Mouse (Mus musculus): Measurements from ENCODE around the gene Eif3b. TPM values are rescaled to one million over a fixed set of nuclear protein-coding genes. Genes with fewer than 3 reads are reported as not detected.
"Not testable (repeated sequence)": the region's sequence is repeated elsewhere in the genome, so short reads cannot be mapped to it uniquely, and the experiment has no call there.

Gene Eif3b
- polyA plus RNA-seq, 1 experiment from 2014 or later = 210 TPM

GRCm38 (mm10) chr5:140444012-140444411 lies 24.9 kb downstream of the Eif3b start:
- Histone ChIP-seq H3K4me2 (no peak overlapping the region), H3K9me3 (ENCODE audit: control insufficient read depth, low read length) (no peaks in the 10 kb centered on the region), H3K27ac (ENCODE audit: low read depth, low read length) (no peak overlapping the region), H3K27me3 (replicated peaks; ENCODE audit: control insufficient read depth, insufficient read depth, low read length) (no peaks in the 10 kb centered on the region), H3K9ac (ENCODE audit: low read depth, low read length) (no peak overlapping the region), H3K4me1 (replicated peaks; ENCODE audit: control insufficient read depth, insufficient read depth, low read length) (no peaks in the 10 kb centered on the region), H3K36me3 (ENCODE audit: control insufficient read depth, insufficient read depth, low read length) (peaks cover 55% of the 10 kb centered on the region), H3K4me3 (ENCODE audit: low read depth, low read length) (no peak overlapping the region)
- DNase-seq (ENCODE audit: low spot score) = no peak
- WGBS = 90% methylated on average over 4 of the region's 4 CpGs
- ATAC-seq (replicated peaks; ENCODE audit: low FRiP score) = no peak

- H3K36me3 ChIP-seq (ENCODE audit: control insufficient read depth, insufficient read depth, low read length) = peaks cover 47% of the 10 kb centered on the region
- H3K27ac ChIP-seq (ENCODE audit: low read depth, low read length) = no peak within 1 kb of the TSS
- no peak within 1 kb of the TSS for H3K9ac ChIP-seq (ENCODE audit: low read depth, low read length)
- DNase-seq (ENCODE audit: low spot score) (no peak), ATAC-seq (replicated peaks; ENCODE audit: low FRiP score) (0 out of 2 replicates have a peak, but pooled peaks have one; percentile 8)
- H3K4me2 ChIP-seq = no peak within 1 kb of the TSS
- no peaks in the 10 kb centered on the region for H3K9me3 ChIP-seq (ENCODE audit: control insufficient read depth, low read length)
- no peaks in the 10 kb centered on the region for H3K27me3 ChIP-seq (replicated peaks; ENCODE audit: control insufficient read depth, insufficient read depth, low read length)
- no peaks in the 10 kb centered on the region for H3K4me1 ChIP-seq (replicated peaks; ENCODE audit: control insufficient read depth, insufficient read depth, low read length)
- no peak within 1 kb of the TSS for H3K4me3 ChIP-seq (ENCODE audit: low read depth, low read length)
- 82% methylated on average over 5 of the region's 5 CpGs for WGBS
Measured at GRCm38 (mm10) chr5:140445345-140445744, 26.2 kb downstream of the Eif3b start, which contains the start of gene Gm4869. TSS of gene Gm4869 (plus strand) at chr5:140445645.

DNA sequence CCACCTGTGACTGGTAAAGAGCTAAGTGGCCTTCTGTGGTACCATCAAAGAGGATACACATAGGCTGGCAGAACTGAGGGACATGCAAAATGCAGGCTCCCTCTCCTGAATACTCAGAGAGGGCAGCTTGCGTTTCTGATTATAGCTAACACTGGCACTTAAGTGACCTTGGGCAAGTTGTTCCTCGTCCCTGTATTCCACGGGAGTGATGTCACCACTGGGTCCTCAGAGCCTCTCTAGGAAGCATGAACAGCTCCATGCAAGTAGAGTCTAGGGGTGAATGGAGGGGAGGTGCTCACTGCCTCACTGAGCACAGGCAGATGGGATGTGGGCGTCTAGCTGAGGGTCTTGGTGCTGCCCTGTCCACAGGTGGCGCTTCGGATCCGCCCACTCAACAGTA lies 26.9 kb downstream of the Eif3b start:
- Histone ChIP-seq H3K4me2 (no peak overlapping the region), H3K27ac (ENCODE audit: low read depth, low read length) (no peak overlapping the region), H3K4me1 (replicated peaks; ENCODE audit: control insufficient read depth, insufficient read depth, low read length) (no peaks in the 10 kb centered on the region), H3K9me3 (ENCODE audit: control insufficient read depth, low read length) (no peaks in the 10 kb centered on the region), H3K9ac (ENCODE audit: low read depth, low read length) (no peak overlapping the region), H3K27me3 (replicated peaks; ENCODE audit: control insufficient read depth, insufficient read depth, low read length) (no peaks in the 10 kb centered on the region), H3K36me3 (ENCODE audit: control insufficient read depth, insufficient read depth, low read length) (peaks cover 42% of the 10 kb centered on the region), H3K4me3 (ENCODE audit: low read depth, low read length) (no peak overlapping the region)
- 77% methylated on average over 7 of the region's 7 CpGs for WGBS
- no peak for ATAC-seq (replicated peaks; ENCODE audit: low FRiP score)
- DNase-seq (ENCODE audit: low spot score) = no peak

DNA sequence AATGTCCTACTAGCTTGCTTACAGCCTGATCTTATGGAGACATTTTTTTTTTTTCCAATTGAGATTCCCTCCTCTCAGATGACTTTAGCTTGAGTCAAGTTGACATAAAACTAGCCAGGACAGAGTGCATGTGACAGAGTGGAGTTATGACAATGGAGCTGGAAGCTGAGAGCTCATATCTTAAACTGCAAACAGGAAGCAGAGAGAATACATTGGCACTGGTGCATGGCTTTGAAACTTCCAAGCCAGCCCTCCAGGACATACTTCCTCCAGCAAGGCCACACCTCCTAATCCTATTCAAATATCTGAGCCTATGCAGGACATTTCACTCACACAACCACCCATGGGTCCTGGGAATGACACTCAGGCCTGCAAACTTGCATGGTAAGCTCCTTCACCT lies 35.4 kb downstream of the Eif3b start:
- Histone ChIP-seq H3K4me2 (no peak overlapping the region), H3K9ac (ENCODE audit: low read depth, low read length) (no peak overlapping the region), H3K36me3 (ENCODE audit: control insufficient read depth, insufficient read depth, low read length) (no peaks in the 10 kb centered on the region), H3K4me3 (ENCODE audit: low read depth, low read length) (no peak overlapping the region), H3K27me3 (replicated peaks; ENCODE audit: control insufficient read depth, insufficient read depth, low read length) (no peaks in the 10 kb centered on the region), H3K27ac (ENCODE audit: low read depth, low read length) (no peak overlapping the region), H3K4me1 (replicated peaks; ENCODE audit: control insufficient read depth, insufficient read depth, low read length) (no peaks in the 10 kb centered on the region), H3K9me3 (ENCODE audit: control insufficient read depth, low read length) (no peaks in the 10 kb centered on the region)
- no peak for ATAC-seq (replicated peaks; ENCODE audit: low FRiP score)
- no peak for DNase-seq (ENCODE audit: low spot score)

DNA sequence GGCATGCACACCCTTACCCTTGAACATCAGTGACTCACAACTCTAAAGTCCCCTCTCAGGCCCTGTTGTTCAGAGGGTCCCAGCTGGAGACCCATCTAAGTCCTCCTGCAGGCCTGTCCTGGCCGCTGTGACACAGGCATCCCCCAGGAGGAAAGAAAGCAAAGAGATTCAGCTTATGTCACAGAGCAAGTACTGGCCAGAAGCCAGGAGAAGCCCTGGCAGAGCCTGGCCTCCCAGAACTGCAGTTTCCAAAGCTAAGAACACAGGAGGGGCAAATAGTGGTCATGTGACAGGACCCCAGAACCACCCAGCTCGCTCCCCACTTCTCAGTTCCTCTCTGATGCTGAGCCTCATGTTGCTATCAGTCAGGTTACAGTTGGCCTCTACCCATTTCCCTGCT lies 36.3 kb downstream of the Eif3b start:
- Histone ChIP-seq H3K27ac (ENCODE audit: low read depth, low read length) (no peak overlapping the region), H3K9ac (ENCODE audit: low read depth, low read length) (no peak overlapping the region), H3K9me3 (ENCODE audit: control insufficient read depth, low read length) (no peaks in the 10 kb centered on the region), H3K27me3 (replicated peaks; ENCODE audit: control insufficient read depth, insufficient read depth, low read length) (no peaks in the 10 kb centered on the region), H3K4me2 (no peak overlapping the region), H3K4me3 (ENCODE audit: low read depth, low read length) (no peak overlapping the region), H3K36me3 (ENCODE audit: control insufficient read depth, insufficient read depth, low read length) (no peaks in the 10 kb centered on the region), H3K4me1 (replicated peaks; ENCODE audit: control insufficient read depth, insufficient read depth, low read length) (no peaks in the 10 kb centered on the region)
- ATAC-seq (replicated peaks; ENCODE audit: low FRiP score) (no peak), DNase-seq (ENCODE audit: low spot score) (no peak)
- 74% methylated on average over 2 of the region's 2 CpGs for WGBS

GRCm38 (mm10) chr5:140461476-140461875 lies 42.3 kb downstream of the Eif3b start:
- 71% methylated on average over 3 of the region's 3 CpGs for WGBS
- no peak overlapping the region for H3K9ac ChIP-seq (ENCODE audit: low read depth, low read length)
- DNase-seq (ENCODE audit: low spot score) (no peak), ATAC-seq (replicated peaks; ENCODE audit: low FRiP score) (no peak)
- no peaks in the 10 kb centered on the region for H3K27me3 ChIP-seq (replicated peaks; ENCODE audit: control insufficient read depth, insufficient read depth, low read length)
- H3K9me3 ChIP-seq (ENCODE audit: control insufficient read depth, low read length) = peaks cover 6% of the 10 kb centered on the region; the same call in 1 of the 2 replicates
- no peak overlapping the region for H3K4me2 ChIP-seq
- H3K27ac ChIP-seq (ENCODE audit: low read depth, low read length) = no peak overlapping the region
- H3K4me1 ChIP-seq (replicated peaks; ENCODE audit: control insufficient read depth, insufficient read depth, low read length) = no peaks in the 10 kb centered on the region
- no peak overlapping the region for H3K4me3 ChIP-seq (ENCODE audit: low read depth, low read length)
- no peaks in the 10 kb centered on the region for H3K36me3 ChIP-seq (ENCODE audit: control insufficient read depth, insufficient read depth, low read length)

DNA sequence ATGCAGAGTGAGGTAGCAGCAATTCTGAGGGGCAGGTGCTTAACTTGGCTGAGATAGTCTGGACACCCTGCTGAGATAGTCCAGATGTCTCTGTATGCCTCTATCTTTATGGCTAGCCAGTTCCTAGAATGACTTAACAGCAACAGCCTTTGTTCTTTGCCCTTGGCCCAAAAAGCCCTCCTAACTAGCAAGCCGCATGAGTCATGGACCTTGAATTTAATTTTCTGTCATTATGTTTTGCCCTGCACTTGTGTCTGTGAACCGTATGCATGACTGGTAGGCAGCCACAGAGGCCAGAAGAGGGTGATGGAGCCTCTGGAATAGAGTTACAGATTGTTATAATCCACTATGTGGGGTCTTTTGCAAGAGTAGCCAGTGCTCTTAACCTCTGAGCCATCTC lies 44.0 kb downstream of the Eif3b start:
- not testable (repeated sequence) for H3K27me3 ChIP-seq (replicated peaks; ENCODE audit: control insufficient read depth, insufficient read depth, low read length); H3K36me3 ChIP-seq (ENCODE audit: control insufficient read depth, insufficient read depth, low read length); H3K4me2 ChIP-seq; H3K4me1 ChIP-seq (replicated peaks; ENCODE audit: control insufficient read depth, insufficient read depth, low read length); H3K9me3 ChIP-seq (ENCODE audit: control insufficient read depth, low read length); H3K27ac ChIP-seq (ENCODE audit: low read depth, low read length); DNase-seq (ENCODE audit: low spot score); H3K9ac ChIP-seq (ENCODE audit: low read depth, low read length); ATAC-seq (replicated peaks; ENCODE audit: low FRiP score); H3K4me3 ChIP-seq (ENCODE audit: low read depth, low read length)
- WGBS = 77% methylated on average over 2 of the region's 2 CpGs

GRCm38 (mm10) chr5:140464943-140465342 lies 45.8 kb downstream of the Eif3b start:
- Histone ChIP-seq H3K36me3 (ENCODE audit: control insufficient read depth, insufficient read depth, low read length) (no peaks in the 10 kb centered on the region), H3K9me3 (ENCODE audit: control insufficient read depth, low read length) (peaks cover 6% of the 10 kb centered on the region; the same call in 1 of the 2 replicates)
- 69% methylated on average over 2 of the region's 2 CpGs for WGBS

GRCm38 (mm10) chr5:140472336-140472735 lies 53.2 kb downstream of the Eif3b start:
- Histone ChIP-seq H3K9ac (ENCODE audit: low read depth, low read length) (no peak overlapping the region), H3K27me3 (replicated peaks; ENCODE audit: control insufficient read depth, insufficient read depth, low read length) (no peaks in the 10 kb centered on the region), H3K27ac (ENCODE audit: low read depth, low read length) (no peak overlapping the region), H3K9me3 (ENCODE audit: control insufficient read depth, low read length) (peaks cover 2% of the 10 kb centered on the region; the same call in 1 of the 2 replicates), H3K36me3 (ENCODE audit: control insufficient read depth, insufficient read depth, low read length) (no peaks in the 10 kb centered on the region), H3K4me1 (replicated peaks; ENCODE audit: control insufficient read depth, insufficient read depth, low read length) (no peaks in the 10 kb centered on the region), H3K4me3 (ENCODE audit: low read depth, low read length) (no peak overlapping the region), H3K4me2 (no peak overlapping the region)
- no peak for ATAC-seq (replicated peaks; ENCODE audit: low FRiP score)
- no peak for DNase-seq (ENCODE audit: low spot score)
- 76% methylated on average over 3 of the region's 3 CpGs for WGBS

More at GRCm38 (mm10) chr5:140464943-140465342, 45.8 kb downstream of the Eif3b start:
- ATAC-seq (replicated peaks; ENCODE audit: low FRiP score) = no peak
- no peak overlapping the region for H3K27ac ChIP-seq (ENCODE audit: low read depth, low read length)
- no peak for DNase-seq (ENCODE audit: low spot score)
- H3K4me1 ChIP-seq (replicated peaks; ENCODE audit: control insufficient read depth, insufficient read depth, low read length) = no peaks in the 10 kb centered on the region
- no peaks in the 10 kb centered on the region for H3K27me3 ChIP-seq (replicated peaks; ENCODE audit: control insufficient read depth, insufficient read depth, low read length)
- H3K4me2 ChIP-seq = no peak overlapping the region
- no peak overlapping the region for H3K4me3 ChIP-seq (ENCODE audit: low read depth, low read length)
- H3K9ac ChIP-seq (ENCODE audit: low read depth, low read length) = no peak overlapping the region

Measured in liver, embryonic 11.5 days (tissue).